Mouse (Mus musculus): ENCODE results near the gene Pnpt1. TPM values are rescaled to one million over a fixed set of nuclear protein-coding genes. Genes with fewer than 3 reads are reported as not detected.

Pnpt1 gene
- total RNA-seq (2021): 10 to 100 TPM; 45.8 to 46.5 TPM
- long read RNA-seq, experiment 1, transcript Pnpt1-201 (28 exons, 2,707 nt): major isoform, 28 of 39 reads
- long read RNA-seq, experiment 1, partial matches to known transcripts: 5 of 39 reads
- long read RNA-seq, experiment 1, other reads (novel, unspliced or antisense): 6 of 39 reads
- long read RNA-seq, experiment 2, transcript Pnpt1-201 (28 exons, 2,707 nt): major isoform, 89 of 130 reads
- long read RNA-seq, experiment 2, partial matches to known transcripts: 13 of 130 reads
- long read RNA-seq, experiment 2, other reads (novel, unspliced or antisense): 28 of 130 reads

GRCm38 (mm10) chr11:29130385-29131355 is at the start of gene Pnpt1:
Gene Pnpt1 (plus strand): TSS chr11:29130744.
- DNase-seq (ENCODE audit: low spot score in 2 of 2): peak; percentile 68 to 79

GRCm38 (mm10) chr11:29092403-29092802 is 38.1 kb upstream of the Pnpt1 start:
- no peak for DNase-seq (ENCODE audit: low spot score in 2 of 2)

- DNase-seq (ENCODE audit: low spot score in 2 of 2): no peak
Observed at GRCm38 (mm10) chr11:29098926-29099325, 31.6 kb upstream of the Pnpt1 start.

- no peak for DNase-seq (ENCODE audit: low spot score in 2 of 2)
Observed at GRCm38 (mm10) chr11:29129862-29130384, 621 bp upstream of the Pnpt1 start.

GRCm38 (mm10) chr11:29140671-29141070 is 10.1 kb downstream of the Pnpt1 start:
- DNase-seq (ENCODE audit: low spot score in 2 of 2): no peak

GRCm38 (mm10) chr11:29148901-29149300 is 18.4 kb downstream of the Pnpt1 start:
- DNase-seq (ENCODE audit: low spot score in 2 of 2): no peak

- no peak for DNase-seq (ENCODE audit: low spot score in 2 of 2)
Observed at GRCm38 (mm10) chr11:29163569-29163968, 33.0 kb downstream of the Pnpt1 start.

GRCm38 (mm10) chr11:29171959-29172391 is 41.4 kb downstream of the Pnpt1 start:
- peak; percentile 3 to 9 for DNase-seq (ENCODE audit: low spot score in 2 of 2)

- DNase-seq (ENCODE audit: low spot score in 2 of 2): peak; percentile 92 to 93
Observed at GRCm38 (mm10) chr11:29172563-29173124, 42.1 kb downstream of the Pnpt1 start, which contains the start of gene Ppp4r3b. Gene Ppp4r3b (plus strand): TSS chr11:29172890.

GRCm38 (mm10) chr11:29173125-29173631 is 42.6 kb downstream of the Pnpt1 start:
- DNase-seq (ENCODE audit: low spot score in 2 of 2): peak; percentile 19 to 40

GRCm38 (mm10) chr11:29173706-29174436 is 43.3 kb downstream of the Pnpt1 start:
- no peak for DNase-seq (ENCODE audit: low spot score in 2 of 2)

GRCm38 (mm10) chr11:29179319-29179718 is 48.8 kb downstream of the Pnpt1 start:
- no peak for DNase-seq (ENCODE audit: low spot score in 2 of 2)

GRCm38 (mm10) chr11:29180657-29181056 is 50.1 kb downstream of the Pnpt1 start:
- no peak for DNase-seq (ENCODE audit: low spot score in 2 of 2)

GRCm38 (mm10) chr11:29181751-29182150 is 51.2 kb downstream of the Pnpt1 start:
- DNase-seq (ENCODE audit: low spot score in 2 of 2): no peak

- no peak for DNase-seq (ENCODE audit: low spot score in 2 of 2)
Observed at GRCm38 (mm10) chr11:29188981-29189380, 58.4 kb downstream of the Pnpt1 start.

- no peak for DNase-seq (ENCODE audit: low spot score in 2 of 2)
Observed at GRCm38 (mm10) chr11:29203653-29204052, 73.1 kb downstream of the Pnpt1 start.

- no peak for DNase-seq (ENCODE audit: low spot score in 2 of 2)
Observed at GRCm38 (mm10) chr11:29209774-29210173, 79.2 kb downstream of the Pnpt1 start.

All from adrenal gland, postnatal 4 days (tissue).